Mouse (Mus musculus): ENCODE measurements at regions not wholly inside any gene's neighbourhood (a gene's known extent, or its start where the extent isn't known, plus 50 kb on each side); places are given as distances from the start of the nearest gene placed in this dataset.

DNA sequence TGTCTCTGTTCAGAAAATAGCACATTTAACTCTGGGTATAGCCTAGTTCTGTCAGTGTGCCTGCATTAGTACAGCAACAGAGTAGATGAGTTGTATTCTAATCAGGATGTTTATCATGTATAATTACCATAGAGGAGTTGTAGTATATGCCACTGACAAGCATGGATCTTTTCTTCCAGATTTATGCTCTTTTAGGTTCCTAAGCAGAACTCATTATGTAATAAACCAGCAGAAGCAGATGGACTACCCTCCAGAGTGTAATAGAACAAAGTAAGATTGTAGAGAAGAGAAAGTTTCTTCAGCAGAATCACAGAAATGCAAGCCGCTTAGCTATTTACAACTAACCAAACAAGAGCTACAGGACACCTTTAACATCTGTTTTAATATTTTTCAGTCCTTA, 517.2 kb upstream of the Epha5 start:
- no peak for DNase-seq

GRCm38 (mm10) chr5:84917631-84918292, 500.6 kb upstream of the Epha5 start:
- no peak for DNase-seq

GRCm38 (mm10) chr5:84901669-84902068, 484.5 kb upstream of the Epha5 start:
- no peak for DNase-seq

GRCm38 (mm10) chr5:84897535-84897934, 480.4 kb upstream of the Epha5 start:
- DNase-seq: no peak

DNA sequence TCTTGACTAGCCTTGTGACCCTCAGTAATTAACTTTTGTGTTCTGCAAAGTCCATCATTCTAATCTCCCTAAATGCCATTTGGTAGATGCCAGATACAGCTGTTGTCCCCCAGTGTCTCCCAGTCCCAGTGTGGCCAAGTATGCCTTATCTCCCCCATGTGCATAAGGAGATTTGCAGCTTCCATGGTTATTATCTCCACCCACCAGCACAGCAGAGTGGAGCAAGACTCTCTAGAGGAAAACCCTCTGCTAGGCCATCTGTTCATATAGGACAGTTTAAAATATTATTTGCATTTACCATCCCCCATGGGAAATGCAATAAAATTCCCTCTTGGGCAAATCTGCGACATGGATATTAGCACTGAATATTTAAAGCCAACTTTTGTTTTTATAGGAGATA, 436.4 kb upstream of the Epha5 start:
- no peak for DNase-seq

DNA sequence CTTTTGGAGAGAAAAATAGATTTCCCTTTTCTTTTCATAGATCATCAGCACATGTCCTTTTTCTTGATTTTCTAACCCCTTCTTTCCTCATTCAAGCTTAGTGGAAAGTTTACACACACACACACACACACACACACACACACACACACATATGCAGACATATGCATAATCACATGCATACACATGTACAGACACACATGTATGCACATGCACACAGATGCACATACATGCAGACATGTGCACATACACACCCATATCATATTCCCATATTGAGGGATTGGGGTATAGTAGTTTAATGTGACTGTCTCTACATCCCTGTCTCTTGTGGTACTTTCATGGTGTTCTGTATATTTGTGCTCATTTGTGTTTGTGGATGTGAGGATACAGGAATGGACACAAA, 432.0 kb upstream of the Epha5 start:
- no peak for DNase-seq

GRCm38 (mm10) chr5:84848765-84849164, 431.6 kb upstream of the Epha5 start:
- DNase-seq: no peak

GRCm38 (mm10) chr5:84811460-84811859, 394.3 kb upstream of the Epha5 start:
- no peak for DNase-seq

GRCm38 (mm10) chr5:84810844-84811243, 393.7 kb upstream of the Epha5 start:
- no peak for DNase-seq

- no peak for DNase-seq
Measured at GRCm38 (mm10) chr5:84762618-84763017, 345.4 kb upstream of the Epha5 start.

- no peak for DNase-seq
Measured at GRCm38 (mm10) chr5:84752053-84752452, 334.9 kb upstream of the Epha5 start.

GRCm38 (mm10) chr5:84705436-84705835, 288.3 kb upstream of the Epha5 start:
- DNase-seq: no peak

DNA sequence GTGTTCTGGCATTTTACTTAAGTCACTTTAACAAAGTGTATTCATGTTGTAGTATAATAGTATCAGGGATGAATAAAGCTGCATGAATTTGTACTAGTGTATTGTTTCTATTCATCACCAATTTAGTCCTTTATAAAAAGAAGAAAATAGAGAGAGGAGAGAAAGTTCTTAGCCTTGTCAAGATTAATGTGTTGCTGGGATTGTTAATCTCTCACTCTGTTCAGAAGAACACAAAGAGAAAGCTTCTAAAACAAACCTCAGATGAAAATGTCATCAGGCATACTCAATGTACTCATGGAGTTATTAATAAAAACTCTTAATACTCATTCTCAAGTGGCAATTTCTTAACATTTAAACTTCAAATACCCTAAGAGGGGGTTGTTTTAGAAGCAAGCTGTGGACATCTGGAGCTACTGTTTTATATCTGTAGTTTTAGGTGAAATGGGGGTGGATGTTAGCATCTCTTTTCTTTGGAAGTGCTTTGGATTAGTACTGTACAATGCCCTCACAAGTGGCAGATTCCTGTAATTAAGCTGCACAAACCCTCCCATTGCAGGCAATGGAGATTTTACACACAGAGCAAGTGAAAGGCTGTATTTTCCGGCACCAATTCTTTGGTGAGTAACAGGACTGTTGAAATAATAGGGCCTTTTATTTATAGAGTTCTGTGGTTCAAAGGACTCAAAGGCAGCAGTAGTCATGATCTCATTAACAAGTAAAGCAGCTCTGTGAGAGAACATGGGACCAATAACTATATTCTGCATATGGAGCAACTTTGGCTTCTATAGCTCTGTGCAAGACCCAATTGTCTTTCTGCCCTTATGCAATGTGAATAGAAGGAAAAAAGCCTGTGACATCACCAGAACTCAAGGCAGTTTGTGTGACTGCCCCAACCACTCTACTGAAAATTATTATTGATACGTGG, 273.4 kb upstream of the Epha5 start:
- DNase-seq: no peak

DNA sequence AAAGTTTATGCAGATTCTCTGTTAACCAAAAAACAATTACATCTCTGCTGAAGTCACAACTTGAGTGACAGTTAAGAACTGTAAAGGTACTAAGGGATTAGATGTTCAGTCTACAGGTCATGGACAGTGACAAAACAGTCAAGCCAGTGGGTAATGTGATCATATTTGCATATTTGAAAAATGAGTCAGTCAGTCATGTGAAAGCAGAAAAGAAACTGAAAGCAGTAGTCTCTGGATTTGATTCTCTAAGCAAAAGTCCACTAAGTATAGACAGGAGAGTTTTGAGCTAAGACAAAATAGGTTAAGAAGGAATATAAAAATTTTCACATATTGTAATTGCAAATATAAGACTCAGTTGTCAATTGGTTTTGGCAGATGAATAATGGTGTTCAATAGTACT, 270.4 kb upstream of the Epha5 start:
- DNase-seq: no peak

DNA sequence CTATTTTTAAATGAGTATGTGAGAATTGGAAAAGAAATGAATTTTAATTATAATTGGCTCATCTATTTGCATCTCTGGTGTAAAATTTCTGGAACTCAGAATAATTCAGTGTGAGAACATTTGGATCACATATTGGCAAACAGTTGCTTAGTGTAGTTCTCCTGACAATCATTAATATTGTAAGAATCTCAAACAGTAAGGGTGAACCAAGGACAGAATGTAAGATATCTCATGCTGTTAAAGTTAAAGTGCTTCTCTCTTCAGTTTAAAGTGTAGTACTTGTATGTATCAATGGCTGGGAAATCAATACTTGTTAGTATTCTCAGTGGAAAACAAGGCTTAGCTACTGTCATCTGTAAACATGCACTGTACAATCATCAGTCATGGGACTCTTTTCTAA, 238.0 kb upstream of the Epha5 start:
- DNase-seq: no peak

GRCm38 (mm10) chr5:84635502-84635901, 218.3 kb upstream of the Epha5 start:
- DNase-seq: no peak

DNA sequence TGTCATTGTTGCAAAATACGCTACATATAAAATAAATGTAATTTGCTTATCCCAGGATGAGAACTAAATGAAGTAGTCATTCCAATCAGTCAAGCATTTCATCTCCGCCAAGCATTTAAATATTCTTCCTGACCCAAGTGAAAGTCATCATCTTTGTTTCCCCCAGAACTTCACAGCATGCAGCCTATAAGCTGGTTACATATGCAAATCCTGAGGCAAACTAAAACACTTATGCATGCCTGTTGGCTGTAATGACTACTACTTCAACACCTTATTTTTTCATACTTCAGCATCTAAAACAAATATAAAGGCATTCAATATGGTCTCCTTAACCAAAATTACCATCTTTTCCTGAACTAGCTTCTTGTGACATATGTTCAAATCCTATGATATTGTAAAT, 215.7 kb upstream of the Epha5 start:
- no peak for DNase-seq

- no peak for DNase-seq
Measured at GRCm38 (mm10) chr5:84618194-84618593, 201.0 kb upstream of the Epha5 start.

DNA sequence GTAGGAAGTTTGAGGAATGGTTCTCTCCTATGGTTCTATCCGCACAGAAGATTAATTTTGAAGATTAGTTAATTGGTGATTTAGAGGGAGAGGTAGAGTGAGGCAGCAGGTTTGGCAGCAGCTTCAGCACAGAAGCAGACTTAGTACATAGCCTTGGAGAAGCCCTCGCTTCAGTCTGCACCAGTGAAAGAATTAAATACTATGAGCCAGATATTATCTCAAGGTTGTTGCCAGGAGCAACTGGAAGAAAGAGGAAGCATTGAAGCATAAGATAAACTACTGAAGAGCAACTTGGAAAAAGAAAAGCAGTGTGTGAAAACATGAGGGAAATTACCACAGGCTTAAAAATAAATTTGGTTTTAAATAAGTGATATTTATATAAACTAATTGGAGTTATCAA, 191.5 kb upstream of the Epha5 start:
- no peak for DNase-seq

GRCm38 (mm10) chr5:84565311-84565946, 148.2 kb upstream of the Epha5 start:
- DNase-seq: no peak

DNA sequence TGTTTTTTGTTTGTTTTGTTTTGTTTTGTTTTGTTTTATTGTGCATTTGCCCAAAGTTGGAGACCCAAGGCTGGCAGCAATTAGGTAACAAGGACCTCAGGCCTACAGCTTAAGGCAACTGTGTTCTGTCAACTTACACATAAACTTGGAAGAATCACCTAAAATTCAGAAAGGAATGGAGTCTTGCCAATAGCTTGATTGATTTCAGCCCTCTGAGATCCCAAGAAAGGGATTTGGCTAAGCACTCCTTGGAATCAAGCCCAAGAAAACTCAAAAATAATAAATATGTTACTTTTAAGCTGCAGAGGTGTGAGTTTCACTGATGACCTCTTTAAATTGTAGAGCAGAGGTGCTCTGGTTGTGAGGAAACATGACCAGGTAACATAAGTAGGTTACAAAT, 102.7 kb upstream of the Epha5 start:
- no peak for DNase-seq

DNA sequence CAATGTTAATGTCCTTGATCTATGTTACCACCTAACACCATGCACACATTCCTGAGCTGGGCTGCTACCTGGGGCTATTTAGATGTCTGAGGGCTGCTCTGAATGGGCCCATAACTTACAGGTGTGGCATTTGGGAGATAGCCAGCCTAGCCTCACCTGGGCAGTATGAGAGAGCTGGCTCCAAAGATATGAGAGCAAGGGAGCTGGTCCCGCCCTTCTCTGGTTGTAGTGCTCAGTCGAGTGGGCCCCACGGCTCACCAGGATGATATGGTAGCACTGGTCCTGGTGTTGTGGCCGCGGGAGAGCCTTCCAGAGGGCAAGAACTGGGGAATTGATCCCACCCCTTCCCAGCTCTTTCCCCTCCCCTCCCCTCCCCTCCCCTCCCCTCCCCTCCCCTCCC, 93.0 kb upstream of the Epha5 start:
- peak in 1 of 2 experiments; percentile 17 for DNase-seq

GRCm38 (mm10) chr5:84480978-84481377, 63.8 kb upstream of the Epha5 start:
- no peak for DNase-seq

Data from lung, postnatal 4 days (tissue).